Mouse (Mus musculus) kidney, adult 2 months (tissue): ENCODE results near the gene Retreg3.

Source experiments
- CTCF ChIP-seq: fragments of 200-500 bp; conservative IDR thresholded peaks from 2 replicates; pipeline ENCODE4 v1.5.1; 2011; ENCODE audit warnings: low read depth, mild to moderate bottlenecking, control low read depth, low read length, moderate library complexity, mixed read lengths; ENCODE audit not compliant: insufficient read depth, insufficient read length
- POLR2A ChIP-seq: fragments of 200-500 bp; IDR thresholded peaks from one replicate; pipeline ENCODE4 v1.6.1; 2011; ENCODE audit warnings: low read depth, low read length, control low read depth

GRCm38 (mm10) chr11:101079746-101080145 lies 39.9 kb downstream of the Retreg3 start:
- TF ChIP-seq CTCF = no peak
- no peak for TF ChIP-seq POLR2A
